Mouse (Mus musculus): ENCODE results near the gene Hunk.

- TF ChIP-seq TCF12 (IDR thresholded peaks at IDR 0.05; ENCODE audit: insufficient read depth, poor library complexity, severe bottlenecking) = no peak
- TF ChIP-seq POLR2A (IDR thresholded peaks at IDR 0.05; ENCODE audit: insufficient read length, low read depth) = no peak
Measured at GRCm38 (mm10) chr16:90522575-90522974, 136.8 kb downstream of the Hunk start.
